In genomic region chr16:87665246-87665645, GRCm38 (mm10) we compare ENCODE assay signal across 17 mouse cellular contexts. TPM values are rescaled to one million over a fixed set of nuclear protein-coding genes. Genes with fewer than 3 reads are reported as not detected.
DNase-seq lines count a peak whose midpoint lies in the region; ATAC-seq lines count a peak whose summit lies in the region.
"Had no signal": no experiment of that assay in that cellular context is flagged by ENCODE, and none has a peak within 500 bp of the region (broad histone marks: within the 10 kb centered on the region; RNA-seq: fewer than 3 reads in every experiment).

No protein-coding gene starts in this region.

- WGBS in intestine, embryonic 15.5 days: 61% methylated on average over 9 of the region's 9 CpGs

- H3K9ac ChIP-seq in intestine, embryonic 15.5 days: no peak overlapping the region
- H3K9ac ChIP-seq: limb, embryonic 12.5 days; liver, embryonic 14.5 days; midbrain, embryonic 12.5 days; neural tube, embryonic 12.5 days had no signal

- 0 out of 2 replicates have a peak overlapping the region, but pooled peaks have one; percentile 11 for H3K4me2 ChIP-seq in intestine, embryonic 15.5 days (replicated peaks)
- H3K4me2 ChIP-seq: limb, embryonic 12.5 days; midbrain, embryonic 12.5 days; neural tube, embryonic 12.5 days had no signal

- peak; percentile 85 for ATAC-seq in intestine, embryonic 15.5 days
- ATAC-seq: hindbrain, postnatal 0 days had no signal

- no peaks in the 10 kb centered on the region for H3K27me3 ChIP-seq in intestine, embryonic 15.5 days (replicated peaks)
- H3K27me3 ChIP-seq: limb, embryonic 12.5 days; midbrain, embryonic 12.5 days; neural tube, embryonic 12.5 days had no signal

- no peak overlapping the region for H3K27ac ChIP-seq in intestine, embryonic 15.5 days
- H3K27ac ChIP-seq: heart, embryonic 10.5 days; hindbrain, postnatal 0 days; left cerebral cortex, adult 2 months; limb, embryonic 12.5 days; liver, embryonic 14.5 days; midbrain, embryonic 12.5 days; neural tube, embryonic 12.5 days had no signal

- DNase-seq in urinary bladder, postnatal 14 days (ENCODE audit: low spot score): peak; percentile 16
- DNase-seq in urinary bladder, adult 2 months (ENCODE audit: low spot score): no peak
- DNase-seq in adrenal gland, adult 2 months: peak; percentile 83
- DNase-seq in c-Kit-positive CD71-positive TER-119-positive erythroid progenitor cells, embryonic 14.5 days (ENCODE audit: low spot score): no peak
- DNase-seq in yolk sac, embryonic 10.5 days (ENCODE audit: low spot score): no peak
- DNase-seq in layer of hippocampus, postnatal 25 days (ENCODE audit: extremely low spot score in 1 of 2, low spot score in 1 of 2): no peak
- DNase-seq: cerebellum, adult 11-12 months; cerebellum, postnatal 36 days; gastrocnemius, postnatal 25 days had no signal

- H3K36me3 ChIP-seq in intestine, embryonic 15.5 days: no peaks in the 10 kb centered on the region
- H3K36me3 ChIP-seq: heart, embryonic 10.5 days; limb, embryonic 12.5 days; midbrain, embryonic 12.5 days; neural tube, embryonic 12.5 days had no signal

- H3K4me3 ChIP-seq in intestine, embryonic 15.5 days (replicated peaks): no peak overlapping the region
- H3K4me3 ChIP-seq: heart, embryonic 10.5 days; left cerebral cortex, adult 2 months; limb, embryonic 12.5 days; midbrain, embryonic 12.5 days; neural tube, embryonic 12.5 days had no signal

- H3K4me1 ChIP-seq in intestine, embryonic 15.5 days (replicated peaks): no peaks in the 10 kb centered on the region
- H3K4me1 ChIP-seq: limb, embryonic 12.5 days; midbrain, embryonic 12.5 days; neural tube, embryonic 12.5 days had no signal

- no peaks in the 10 kb centered on the region for H3K9me3 ChIP-seq in intestine, embryonic 15.5 days
- H3K9me3 ChIP-seq: heart, embryonic 10.5 days; limb, embryonic 12.5 days; midbrain, embryonic 12.5 days; neural tube, embryonic 12.5 days had no signal

RNA-seq across cellular contexts. Expression of gene Bach1, which starts 33.5 kb away (rescaled TPM):
- polyA plus RNA-seq in urinary bladder, adult 2 months (2012; rRNA removed): 6.8 and 8.9 TPM in 2 replicates
- 10 to 100 TPM; 14.3 to 25.7 TPM for total RNA-seq in adrenal gland, adult 2 months (2021)
- polyA plus RNA-seq in adrenal gland, adult 2 months (2012; rRNA removed): 4.2 and 5.6 TPM in 2 replicates
- 17.4 and 19.7 TPM in 2 replicates for polyA plus RNA-seq in intestine, embryonic 15.5 days (2015; fragmentation: Nextera tagmentation; extraction: Ambion mirVana)
- total RNA-seq in layer of hippocampus, postnatal 25 days (2021): 10 to 100 TPM; 11.9 to 12.8 TPM

Comparison
In these comparisons a context has a peak if more than half of its experiments do, and no peak if none do; other contexts are left out.
1. DNase-seq: peak in urinary bladder, postnatal 14 days (single experiment) and adrenal gland, adult 2 months (single experiment); none in urinary bladder, adult 2 months (single experiment), c-Kit-positive CD71-positive TER-119-positive erythroid progenitor cells, embryonic 14.5 days (single experiment), yolk sac, embryonic 10.5 days (single experiment) and layer of hippocampus, postnatal 25 days (0 of 2).